Mouse (Mus musculus) liver, adult 2 months (tissue): ENCODE results near the gene Sema3f. TPM values are rescaled to one million over a fixed set of nuclear protein-coding genes. Genes with fewer than 3 reads are reported as not detected.

ENCODE experiments used
- DNase-seq: peaks from one replicate; pipeline ENCODE4 v3.0.0-alpha.2; 2011; ENCODE audit warnings: low read depth, low spot score; ENCODE audit errors: extremely low read depth
- H3K27ac ChIP-seq: fragments of 200-500 bp; replicated peaks from 2 replicates; pipeline ENCODE4 v1.5.1; 2012; ENCODE audit warnings: low read depth, mild to moderate bottlenecking, control low read depth, inconsistent platforms, low read length; ENCODE audit not compliant: insufficient read depth
- H3K27me3 ChIP-seq: fragments of 200-500 bp; 2 replicates; pipeline ENCODE4 v1.6.1; 2012; ENCODE audit warnings: mild to moderate bottlenecking, moderate library complexity, low read length, inconsistent platforms; ENCODE audit not compliant: control insufficient read depth, insufficient read depth
- H3K36me3 ChIP-seq: fragments of 200-500 bp; 2 replicates; pipeline ENCODE4 v1.6.1; 2012; ENCODE audit warnings: low read length, inconsistent platforms; ENCODE audit not compliant: control insufficient read depth, insufficient read depth
- H3K4me1 ChIP-seq: fragments of 200-500 bp; 2 replicates; pipeline ENCODE4 v1.6.1; 2011; ENCODE audit warnings: low read length; ENCODE audit not compliant: control insufficient read depth, insufficient read depth
- H3K4me3 ChIP-seq: fragments of 200-500 bp; 2 replicates; pipeline ENCODE4 v1.5.1; 2011; ENCODE audit warnings: low read depth, mild to moderate bottlenecking, control low read depth, low read length, moderate library complexity; ENCODE audit not compliant: insufficient read depth
- H3K79me2 ChIP-seq: fragments of 200-500 bp; 2 replicates; pipeline ENCODE4 v1.6.1; 2012; ENCODE audit warnings: inconsistent platforms, mild to moderate bottlenecking, low read length, moderate library complexity; ENCODE audit not compliant: control insufficient read depth, insufficient read depth
- H3K9ac ChIP-seq: fragments of 200-500 bp; 2 replicates; pipeline ENCODE4 v1.6.1; 2012; ENCODE audit warnings: low read depth, mild to moderate bottlenecking, control low read depth, inconsistent platforms, low read length
- CTCF ChIP-seq: fragments of 200-500 bp; IDR thresholded peaks from 2 replicates; pipeline ENCODE4 v1.5.1; 2011; ENCODE audit warnings: low read depth, low read length, control low read depth
- POLR2A ChIP-seq: fragments of 200-500 bp; IDR thresholded peaks from 2 replicates; pipeline ENCODE4 v1.6.1; 2011; ENCODE audit warnings: low read length, control low read depth; ENCODE audit not compliant: insufficient read depth; ENCODE audit errors: extremely low read depth
- WGBS: fragments of 180-500 bp; shearing (Covaris S2); methylation state at CpG from one replicate; pipeline ENCODE4 v1.1.7; 2018; 5-methylcytosine and 5-hydroxymethylcytosine counted together
- polyA plus RNA-seq: library from polyadenylated mRNA; depleted of rRNA; stranded (reverse); fragments of >200 nt; gene quantifications from 2 replicates; pipeline ENCODE4 v1.2.3, GENCODE M21; 2012
- total RNA-seq: library from RNA; depleted of rRNA; stranded (reverse); fragments of >200 nt; gene quantifications from 2 replicates; pipeline ENCODE4 v1.2.3, GENCODE M21; 2014

Gene Sema3f
- total and polyA plus RNA-seq, 2 experiments = 3.5 to 8.9 TPM

- no peaks in the 10 kb centered on the region for H3K36me3 ChIP-seq
- WGBS = 16% methylated on average over 17 of the region's 17 CpGs
- H3K9ac ChIP-seq = peak overlapping the region; percentile 83
- no peaks in the 10 kb centered on the region for H3K27me3 ChIP-seq
- H3K4me1 ChIP-seq = peaks cover 18% of the 10 kb centered on the region; the same call in 1 of the 2 replicates
- H3K4me3 ChIP-seq = peak overlapping the region; percentile 68; the same call in 1 of the 2 replicates
- no peaks in the 10 kb centered on the region for H3K79me2 ChIP-seq
- peak; percentile 62 for DNase-seq
- no peak overlapping the region for H3K27ac ChIP-seq
- TF ChIP-seq POLR2A (no peak), CTCF (peak; percentile 87)
Observed at GRCm38 (mm10) chr9:107677091-107677784, 33.0 kb downstream of the Sema3f start.

GRCm38 (mm10) chr9:107676302-107676701 is 34.0 kb downstream of the Sema3f start:
- peak overlapping the region; percentile 90 for H3K27ac ChIP-seq

GRCm38 (mm10) chr9:107675671-107676301 is 34.5 kb downstream of the Sema3f start:
- H3K36me3 ChIP-seq = no peaks in the 10 kb centered on the region
- H3K9ac ChIP-seq = peak overlapping the region; percentile 83
- peaks cover 21% of the 10 kb centered on the region; the same call in 1 of the 2 replicates for H3K4me1 ChIP-seq
- WGBS = under 1% methylated on average over 39 of the region's 39 CpGs
- TF ChIP-seq POLR2A (0 out of 2 replicates have a peak, but pooled peaks have one; percentile 44), CTCF (peak; percentile 86)
- peak; percentile 86 for DNase-seq
- no peaks in the 10 kb centered on the region for H3K27me3 ChIP-seq
- H3K4me3 ChIP-seq = peak overlapping the region; percentile 68
- H3K79me2 ChIP-seq = no peaks in the 10 kb centered on the region
- peak overlapping the region; percentile 90 for H3K27ac ChIP-seq

More at GRCm38 (mm10) chr9:107676302-107676701, 34.0 kb downstream of the Sema3f start:
- Histone ChIP-seq H3K4me3 (peak overlapping the region; percentile 68), H3K9ac (peak overlapping the region; percentile 83), H3K4me1 (peaks cover 21% of the 10 kb centered on the region; the same call in 1 of the 2 replicates), H3K79me2 (no peaks in the 10 kb centered on the region), H3K36me3 (no peaks in the 10 kb centered on the region), H3K27me3 (no peaks in the 10 kb centered on the region)
- TF ChIP-seq CTCF = no peak
- TF ChIP-seq POLR2A = peak; percentile 65
- peak; percentile 74 for DNase-seq
- under 1% methylated on average over 25 of the region's 25 CpGs for WGBS

GRCm38 (mm10) chr9:107674609-107675429 is 35.5 kb downstream of the Sema3f start:
- no peaks in the 10 kb centered on the region for H3K27me3 ChIP-seq
- peak overlapping the region; percentile 70 for H3K9ac ChIP-seq
- no peaks in the 10 kb centered on the region for H3K79me2 ChIP-seq
- H3K4me1 ChIP-seq = peaks cover 26% of the 10 kb centered on the region
- peak; percentile 100 for DNase-seq
- TF ChIP-seq POLR2A = 0 out of 2 replicates have a peak, but pooled peaks have one; percentile 32
- TF ChIP-seq CTCF = no peak
- H3K36me3 ChIP-seq = no peaks in the 10 kb centered on the region
- WGBS = 24% methylated on average over 9 of the region's 9 CpGs
- peak overlapping the region; percentile 26 for H3K4me3 ChIP-seq
- peak overlapping the region; percentile 96 for H3K27ac ChIP-seq

- Histone ChIP-seq H3K9ac (peak overlapping the region; percentile 47), H3K36me3 (no peaks in the 10 kb centered on the region), H3K4me3 (no peak overlapping the region), H3K79me2 (peaks cover 19% of the 10 kb centered on the region), H3K27me3 (no peaks in the 10 kb centered on the region), H3K27ac (peak overlapping the region; percentile 96), H3K4me1 (peaks cover 33% of the 10 kb centered on the region)
- WGBS = 26% methylated on average over 5 of the region's 5 CpGs
- TF ChIP-seq CTCF (no peak), POLR2A (peak; percentile 85)
- peak; percentile 96 for DNase-seq
Observed at GRCm38 (mm10) chr9:107670259-107670658, 40.0 kb downstream of the Sema3f start.
